Mouse (Mus musculus) lung, embryonic 14.5 days (tissue): ENCODE results near the gene Ankrd7. TPM values are rescaled to one million over a fixed set of nuclear protein-coding genes. Genes with fewer than 3 reads are reported as not detected.

Source experiments
- ATAC-seq: fragments of 200-750 bp; cut with Nextera tagmentation; 2 replicates; pipeline ENCODE4 v1.8.0; 2017; ENCODE audit warnings: mild to moderate bottlenecking, moderate TSS enrichment, moderate library complexity; ENCODE audit not compliant: insufficient read depth
- DNase-seq: peaks from one replicate; pipeline ENCODE4 v3.0.0-alpha.2; 2015
- H3K27ac ChIP-seq: fragments of 300-500 bp; sonication (generic); 2 replicates; pipeline ENCODE4 v1.5.1; 2014; ENCODE audit warnings: low read depth, mild to moderate bottlenecking, moderate library complexity
- H3K27me3 ChIP-seq: fragments of 300-500 bp; sonication (generic); 2 replicates; pipeline ENCODE4 v1.6.1; 2014; ENCODE audit warnings: low read length, control low read depth; ENCODE audit not compliant: insufficient read depth
- H3K36me3 ChIP-seq: fragments of 300-500 bp; sonication (generic); 2 replicates; pipeline ENCODE4 v1.6.1; 2014; ENCODE audit warnings: control low read depth; ENCODE audit not compliant: insufficient read depth
- H3K4me1 ChIP-seq: fragments of 300-500 bp; sonication (generic); 2 replicates; pipeline ENCODE4 v1.6.1; 2014; ENCODE audit warnings: antibody characterized with exemption, control low read depth; ENCODE audit not compliant: insufficient read depth
- H3K4me2 ChIP-seq: fragments of 300-500 bp; sonication (generic); 2 replicates; pipeline ENCODE4 v1.6.1; 2014; ENCODE audit warnings: mild to moderate bottlenecking
- H3K4me3 ChIP-seq: fragments of 300-500 bp; sonication (generic); 2 replicates; pipeline ENCODE4 v1.5.1; 2014; ENCODE audit warnings: low read depth, low read length
- H3K9ac ChIP-seq: fragments of 300-500 bp; sonication (generic); 2 replicates; pipeline ENCODE4 v1.6.1; 2014
- H3K9me3 ChIP-seq: fragments of 300-500 bp; sonication (generic); 2 replicates; pipeline ENCODE4 v1.6.1; 2016; ENCODE audit warnings: low read depth, low read length, control low read depth
- CTCF ChIP-seq: IDR thresholded peaks from 2 replicates; pipeline ENCODE4 v1.5.1; 2016; ENCODE audit warnings: antibody characterized with exemption, low read depth
- WGBS: fragments of 180-500 bp; shearing (Covaris S2); extraction: QIAGEN DNeasy Blood & Tissue Kit; methylation state at CpG from one replicate; pipeline ENCODE4 v1.1.7; 2014; 5-methylcytosine and 5-hydroxymethylcytosine counted together
- polyA plus RNA-seq: library from polyadenylated mRNA; unstranded; fragments of >200 nt; fragmentation: Nextera tagmentation; extraction: Ambion mirVana; gene quantifications from 2 replicates; pipeline ENCODE4 v1.2.1, GENCODE M21; 2014

Ankrd7 gene
- polyA plus RNA-seq, 1 experiment from 2014 or later, result 0.25 TPM

GRCm38 (mm10) chr6:18848702-18849061 is 17.4 kb upstream of the Ankrd7 start:
- under 1% methylated on average over 28 of the region's 28 CpGs for WGBS
- peak overlapping the region; percentile 98 for H3K9ac ChIP-seq
- H3K27ac ChIP-seq, result peak overlapping the region; percentile 97

GRCm38 (mm10) chr6:18855323-18855722 is 10.8 kb upstream of the Ankrd7 start:
- Histone ChIP-seq H3K36me3 (peaks cover 54% of the 10 kb centered on the region), H3K27me3 (no peaks in the 10 kb centered on the region), H3K4me2 (no peak overlapping the region), H3K9ac (no peak overlapping the region), H3K27ac (no peak overlapping the region), H3K4me1 (peaks cover under 1% of the 10 kb centered on the region; the same call in 1 of the 2 replicates), H3K4me3 (no peak overlapping the region), H3K9me3 (no peaks in the 10 kb centered on the region)
- TF ChIP-seq CTCF, result no peak
- ATAC-seq (no peak), DNase-seq (no peak)

More at GRCm38 (mm10) chr6:18848702-18849061, 17.4 kb upstream of the Ankrd7 start:
- H3K4me2 ChIP-seq, result peak overlapping the region; percentile 83
- peaks cover 23% of the 10 kb centered on the region for H3K36me3 ChIP-seq
- H3K4me1 ChIP-seq, result peaks cover 7% of the 10 kb centered on the region
- H3K27me3 ChIP-seq, result no peaks in the 10 kb centered on the region
- no peaks in the 10 kb centered on the region for H3K9me3 ChIP-seq
- H3K4me3 ChIP-seq, result peak overlapping the region; percentile 83
- ATAC-seq, result peak; percentile 76; the same call in 1 of the 2 replicates
- no peak for TF ChIP-seq CTCF
- no peak for DNase-seq

GRCm38 (mm10) chr6:18856487-18857078 is 9.5 kb upstream of the Ankrd7 start:
- H3K27me3 ChIP-seq, result no peaks in the 10 kb centered on the region
- H3K4me3 ChIP-seq, result no peak overlapping the region
- no peak overlapping the region for H3K9ac ChIP-seq
- no peak overlapping the region for H3K27ac ChIP-seq
- DNase-seq (no peak), ATAC-seq (no peak)
- peaks cover 45% of the 10 kb centered on the region for H3K36me3 ChIP-seq
- no peaks in the 10 kb centered on the region for H3K9me3 ChIP-seq
- H3K4me1 ChIP-seq, result no peaks in the 10 kb centered on the region
- WGBS, result 95% methylated on average over 3 of the region's 3 CpGs
- TF ChIP-seq CTCF, result no peak
- H3K4me2 ChIP-seq, result no peak overlapping the region

GRCm38 (mm10) chr6:18889030-18889429 is 22.9 kb downstream of the Ankrd7 start:
- Histone ChIP-seq H3K27me3 (no peaks in the 10 kb centered on the region), H3K4me1 (no peaks in the 10 kb centered on the region), H3K9me3 (no peaks in the 10 kb centered on the region), H3K4me3 (no peak overlapping the region), H3K27ac (no peak overlapping the region), H3K9ac (no peak overlapping the region), H3K36me3 (no peaks in the 10 kb centered on the region), H3K4me2 (no peak overlapping the region)
- WGBS, result 63% methylated on average over 2 of the region's 2 CpGs
- ATAC-seq (no peak), DNase-seq (no peak)
- no peak for TF ChIP-seq CTCF

GRCm38 (mm10) chr6:18894142-18894541 is 28.0 kb downstream of the Ankrd7 start:
- H3K4me2 ChIP-seq, result no peak overlapping the region
- no peak for TF ChIP-seq CTCF
- H3K9me3 ChIP-seq, result no peaks in the 10 kb centered on the region
- no peaks in the 10 kb centered on the region for H3K27me3 ChIP-seq
- no peak overlapping the region for H3K27ac ChIP-seq
- H3K4me3 ChIP-seq, result no peak overlapping the region
- ATAC-seq, result no peak
- H3K36me3 ChIP-seq, result no peaks in the 10 kb centered on the region
- no peak overlapping the region for H3K9ac ChIP-seq
- DNase-seq, result peak; percentile 3
- no peaks in the 10 kb centered on the region for H3K4me1 ChIP-seq

GRCm38 (mm10) chr6:18907173-18907572 is 41.1 kb downstream of the Ankrd7 start:
- no peaks in the 10 kb centered on the region for H3K9me3 ChIP-seq
- WGBS, result 80% methylated on average over 2 of the region's 2 CpGs
- DNase-seq (peak; percentile 26), ATAC-seq (no peak)
- H3K36me3 ChIP-seq, result no peaks in the 10 kb centered on the region
- H3K9ac ChIP-seq, result no peak overlapping the region
- H3K27me3 ChIP-seq, result no peaks in the 10 kb centered on the region
- H3K27ac ChIP-seq, result no peak overlapping the region
- no peaks in the 10 kb centered on the region for H3K4me1 ChIP-seq
- H3K4me3 ChIP-seq, result no peak overlapping the region
- peak; percentile 20 for TF ChIP-seq CTCF
- H3K4me2 ChIP-seq, result no peak overlapping the region

- WGBS, result 64% methylated on average over 4 of the region's 4 CpGs
- Histone ChIP-seq H3K9ac (no peak overlapping the region), H3K9me3 (no peaks in the 10 kb centered on the region), H3K36me3 (no peaks in the 10 kb centered on the region), H3K4me1 (no peaks in the 10 kb centered on the region), H3K27me3 (no peaks in the 10 kb centered on the region), H3K4me2 (no peak overlapping the region), H3K4me3 (no peak overlapping the region), H3K27ac (no peak overlapping the region)
- TF ChIP-seq CTCF, result 0 out of 2 replicates have a peak, but pooled peaks have one; percentile 8
- DNase-seq (peak; percentile 23), ATAC-seq (no peak)
Observed at GRCm38 (mm10) chr6:18913179-18913578, 47.1 kb downstream of the Ankrd7 start.
